Mouse (Mus musculus): Measurements from ENCODE around the gene Klhl12. TPM values are rescaled to one million over a fixed set of nuclear protein-coding genes. Genes with fewer than 3 reads are reported as not detected.

Klhl12 gene
- 18.6 TPM for polyA plus RNA-seq (2021)

DNA sequence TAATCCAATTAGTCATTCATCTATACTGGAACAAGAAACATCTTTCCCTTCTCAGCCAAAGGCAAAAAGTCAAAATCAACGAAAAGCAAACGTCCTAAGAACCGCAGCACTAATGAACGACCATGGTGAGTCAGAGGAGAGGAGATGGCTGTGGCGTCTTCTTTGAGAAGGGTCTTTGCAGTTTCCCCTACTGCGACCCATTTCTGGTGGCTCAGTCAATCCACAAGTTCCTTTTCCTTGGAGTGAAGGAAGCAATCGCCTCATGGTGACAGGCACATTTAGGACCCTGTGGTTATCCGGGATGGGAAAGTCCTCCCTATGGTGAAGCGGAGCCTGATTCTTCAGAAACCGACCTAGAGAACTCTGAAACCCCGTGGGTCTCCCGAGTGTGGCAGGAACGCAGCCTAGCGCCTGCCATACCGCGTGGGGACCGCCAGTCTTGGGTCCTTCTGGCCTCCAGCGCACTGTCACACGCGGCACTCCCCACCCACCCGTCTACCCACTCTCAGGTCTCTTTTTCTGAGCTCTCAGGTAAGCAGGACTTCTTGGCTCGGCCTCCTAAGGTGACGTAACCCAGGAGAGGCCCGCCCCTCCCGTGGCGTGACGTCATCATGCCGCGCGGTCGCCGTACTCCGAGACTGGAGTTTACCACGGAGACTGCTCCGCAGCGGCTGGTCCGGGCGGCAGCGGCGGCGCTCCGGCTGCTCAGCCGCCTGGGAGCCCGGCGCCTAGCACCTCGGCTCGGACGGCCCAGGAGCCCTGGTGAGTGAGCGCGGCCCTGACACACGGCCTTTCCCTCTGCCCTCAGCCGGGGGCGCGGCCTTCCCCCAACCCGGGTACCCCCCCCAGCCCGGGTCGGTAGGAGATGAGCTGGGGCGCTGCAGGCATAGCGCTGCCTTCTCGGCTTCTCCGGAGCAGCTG, at the start of gene Klhl12:
Klhl12 (plus strand) TSS at position 628 of the 921 bp plus-strand sequence.
- no peaks in the 10 kb centered on the region for H3K27me3 ChIP-seq
- DNase-seq (ENCODE audit: low read depth, low spot score) (peak; percentile 51), ATAC-seq (peak; percentile 69)
- in situ Hi-C loops (cut with MboI; ENCODE audit: low pct_unique_long_range_greater_than_20kb): loop anchor here (5.0 kb wide), 1 partner anchor 83 kb away; no protein-coding TSS in a partner anchor
- ChIA-PET POLR2A (interaction anchor here (0.6 kb wide), 1 partner anchor 41 kb away, joined by 5 read pairs; no protein-coding TSS in a partner anchor), CTCF (no interaction called here)
- TF ChIP-seq CTCF (IDR thresholded peaks at IDR 0.05): no peak

DNA sequence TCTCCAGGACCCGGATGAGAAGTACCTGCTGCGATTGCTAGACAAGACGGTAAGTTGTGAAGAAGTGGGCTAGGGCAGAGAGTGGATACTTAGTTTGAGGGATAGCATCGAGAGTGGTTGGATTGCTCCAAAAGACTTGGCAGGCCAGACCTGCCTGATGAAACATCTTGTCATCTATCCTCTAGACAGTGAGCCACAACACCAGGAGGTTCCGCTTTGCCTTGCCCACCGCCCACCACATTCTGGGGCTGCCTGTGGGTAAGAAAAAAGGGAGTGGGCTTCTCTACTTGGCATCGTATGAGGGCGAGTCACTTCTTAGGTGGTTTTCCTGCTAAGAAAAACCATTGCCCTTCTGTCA, 48.9 kb upstream of the Klhl12 start:
- in situ Hi-C loops (cut with MboI; ENCODE audit: low pct_unique_long_range_greater_than_20kb): loop anchor here (5.0 kb wide), 1 partner anchor 44 kb away; the partner anchor contains the start of gene Tmem183a
- no peak for DNase-seq (ENCODE audit: low read depth, low spot score)
- ChIA-PET CTCF (interaction anchor here (1.2 to 1.9 kb wide), 2 partner anchors 12 to 13 kb away, joined by 6 to 7 read pairs; no protein-coding TSS in a partner anchor), POLR2A (interaction anchor here (1.1 to 1.2 kb wide), 2 partner anchors 37 to 45 kb away, joined by 4 read pairs; partner anchors contain the start of gene Tmem183a)
- ATAC-seq: peak; percentile 9
- H3K27me3 ChIP-seq: no peaks in the 10 kb centered on the region
- TF ChIP-seq CTCF (IDR thresholded peaks at IDR 0.05): no peak

GRCm38 (mm10) chr1:134408080-134408479, 47.3 kb upstream of the Klhl12 start:
- POLR2A ChIA-PET: no interaction called here

GRCm38 (mm10) chr1:134411706-134412629, 43.4 kb upstream of the Klhl12 start:
- in situ Hi-C loops (cut with MboI; ENCODE audit: low pct_unique_long_range_greater_than_20kb): no loop called here
- no peaks in the 10 kb centered on the region for H3K27me3 ChIP-seq
- TF ChIP-seq CTCF (IDR thresholded peaks at IDR 0.05): no peak
- no peak for DNase-seq (ENCODE audit: low read depth, low spot score)
- ChIA-PET POLR2A (no interaction called here), CTCF (interaction anchor here (1.0 kb wide), 1 partner anchor 79 kb away, joined by 3 read pairs; no protein-coding TSS in a partner anchor)
- no peak for ATAC-seq

More at GRCm38 (mm10) chr1:134408080-134408479, 47.3 kb upstream of the Klhl12 start:
- in situ Hi-C loops (cut with MboI; ENCODE audit: low pct_unique_long_range_greater_than_20kb): loop anchor here (5.0 kb wide), 1 partner anchor 46 kb away; the partner anchor contains the start of gene Tmem183a
- no peak for TF ChIP-seq CTCF (IDR thresholded peaks at IDR 0.05)
- ATAC-seq (peak; percentile 27), DNase-seq (ENCODE audit: low read depth, low spot score) (peak; percentile 75)
- CTCF ChIA-PET: no interaction called here
- no peaks in the 10 kb centered on the region for H3K27me3 ChIP-seq

DNA sequence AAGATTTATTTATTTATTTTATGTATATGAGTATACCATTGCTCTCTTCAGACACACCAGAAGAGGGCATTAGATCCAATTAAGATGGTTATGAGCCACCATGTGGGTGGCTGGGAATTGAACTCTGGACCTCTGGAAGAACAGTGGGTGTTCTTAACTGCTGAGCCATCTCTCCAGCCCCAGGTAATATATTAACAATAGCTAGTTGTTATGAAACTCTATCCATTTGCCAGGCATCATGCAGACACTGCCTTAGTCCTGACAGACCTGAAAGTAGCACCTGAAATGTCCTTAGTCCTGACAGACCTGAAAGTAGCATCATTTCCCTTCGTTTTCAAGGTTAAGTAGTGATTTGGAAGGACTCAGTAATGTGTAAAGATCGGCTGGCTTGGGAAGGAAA, 41.3 kb upstream of the Klhl12 start:
- CTCF ChIA-PET: interaction anchor here (0.8 to 1.0 kb wide), 2 partner anchors 8 to 22 kb away, joined by 3 read pairs; no protein-coding TSS in a partner anchor
- DNase-seq (ENCODE audit: low read depth, low spot score) (no peak), ATAC-seq (no peak)
- in situ Hi-C loops (cut with MboI; ENCODE audit: low pct_unique_long_range_greater_than_20kb): no loop called here
- POLR2A ChIA-PET: no interaction called here
- TF ChIP-seq CTCF (IDR thresholded peaks at IDR 0.05): no peak
- no peaks in the 10 kb centered on the region for H3K27me3 ChIP-seq

- in situ Hi-C loops (cut with MboI; ENCODE audit: low pct_unique_long_range_greater_than_20kb): no loop called here
- ChIA-PET CTCF (interaction anchor here (0.8 to 1.0 kb wide), 2 partner anchors 9 to 22 kb away, joined by 3 read pairs; no protein-coding TSS in a partner anchor), POLR2A (interaction anchor here (0.6 kb wide), 1 partner anchor 55 kb away, joined by 3 read pairs; no protein-coding TSS in a partner anchor)
- no peaks in the 10 kb centered on the region for H3K27me3 ChIP-seq
- TF ChIP-seq CTCF (IDR thresholded peaks at IDR 0.05): no peak
- ATAC-seq: peak; percentile 17
- no peak for DNase-seq (ENCODE audit: low read depth, low spot score)
Measured at GRCm38 (mm10) chr1:134414501-134415167, 40.7 kb upstream of the Klhl12 start.

GRCm38 (mm10) chr1:134415168-134415831, 40.0 kb upstream of the Klhl12 start, which contains the start of gene Adipor1:
TSS of gene Adipor1 (plus strand) at chr1:134415378.
- TF ChIP-seq CTCF (IDR thresholded peaks at IDR 0.05): no peak
- peak; percentile 98 for ATAC-seq
- in situ Hi-C loops (cut with MboI; ENCODE audit: low pct_unique_long_range_greater_than_20kb): no loop called here
- no peaks in the 10 kb centered on the region for H3K27me3 ChIP-seq
- ChIA-PET POLR2A (interaction anchor here (0.6 to 0.7 kb wide), 2 partner anchors 41 to 55 kb away, joined by 3 read pairs; no protein-coding TSS in a partner anchor), CTCF (interaction anchor here (1.0 kb wide), 1 partner anchor 23 kb away, joined by 3 read pairs; no protein-coding TSS in a partner anchor)
- no peak for DNase-seq (ENCODE audit: low read depth, low spot score)

DNA sequence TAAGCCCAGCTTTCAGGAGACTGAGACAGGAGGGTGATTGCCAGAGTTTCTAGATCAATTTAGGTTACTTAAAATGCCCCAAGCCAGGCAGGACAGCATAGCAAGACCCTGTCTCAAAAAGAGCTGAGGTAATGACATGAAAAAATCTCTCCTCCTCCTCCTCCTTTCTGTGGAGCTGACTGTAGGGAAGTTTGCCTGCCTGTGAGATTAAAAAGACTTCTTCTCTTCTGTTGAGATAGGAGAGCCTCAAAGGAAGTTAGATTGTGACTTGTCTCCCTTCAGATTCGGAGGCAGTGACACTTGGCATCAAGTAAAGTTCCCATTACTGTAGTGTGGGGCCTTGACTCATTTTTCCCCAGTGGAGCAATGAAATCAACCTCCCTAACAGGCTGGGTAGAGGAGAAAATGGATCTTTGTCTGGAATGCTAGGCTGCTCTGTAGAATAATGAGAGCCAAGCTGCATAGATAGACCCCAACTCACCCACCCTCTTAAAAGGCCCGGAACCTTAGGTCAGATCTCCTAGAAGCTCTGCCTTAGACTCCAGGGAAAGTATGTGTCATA, 36.8 kb upstream of the Klhl12 start:
- in situ Hi-C loops (cut with MboI; ENCODE audit: low pct_unique_long_range_greater_than_20kb): no loop called here
- TF ChIP-seq CTCF (IDR thresholded peaks at IDR 0.05): no peak
- no peaks in the 10 kb centered on the region for H3K27me3 ChIP-seq
- ChIA-PET CTCF (interaction anchor here (1.5 to 1.7 kb wide), 2 partner anchors 13 to 31 kb away, joined by 5 to 6 read pairs; partner anchors contain the start of gene Cyb5r1), POLR2A (no interaction called here)
- no peak for DNase-seq (ENCODE audit: low read depth, low spot score)
- no peak for ATAC-seq
